Mouse (Mus musculus) hindbrain, embryonic 10.5 days (tissue): Measurements from ENCODE around the gene Pigq. TPM values are rescaled to one million over a fixed set of nuclear protein-coding genes. Genes with fewer than 3 reads are reported as not detected.

Source experiments
- DNase-seq: peaks from one replicate; pipeline ENCODE4 v3.0.0-alpha.2; 2017; ENCODE audit warnings: low spot score
- H3K27ac ChIP-seq: fragments of 300-500 bp; sonication (generic); 2 replicates; pipeline ENCODE4 v1.5.1; 2016; ENCODE audit warnings: mild to moderate bottlenecking, moderate library complexity
- H3K27me3 ChIP-seq: fragments of 300-500 bp; sonication (generic); 2 replicates; pipeline ENCODE4 v1.6.1; 2016; ENCODE audit warnings: mild to moderate bottlenecking; ENCODE audit not compliant: poor library complexity, insufficient read depth, severe bottlenecking
- H3K36me3 ChIP-seq: fragments of 300-500 bp; sonication (generic); 2 replicates; pipeline ENCODE4 v1.6.1; 2016; ENCODE audit warnings: mild to moderate bottlenecking, moderate library complexity
- H3K4me1 ChIP-seq: fragments of 300-500 bp; sonication (generic); replicated peaks from 2 replicates; pipeline ENCODE4 v1.6.1; 2016; ENCODE audit warnings: mild to moderate bottlenecking
- H3K4me3 ChIP-seq: fragments of 300-500 bp; sonication (generic); 2 replicates; pipeline ENCODE4 v1.5.1; 2016; ENCODE audit warnings: mild to moderate bottlenecking, moderate library complexity
- H3K9me3 ChIP-seq: fragments of 300-500 bp; sonication (generic); 2 replicates; pipeline ENCODE4 v1.6.1; 2016; ENCODE audit warnings: mild to moderate bottlenecking, moderate library complexity
- WGBS: fragments of 180-500 bp; shearing (Covaris S2); methylation state at CpG from one replicate; pipeline ENCODE4 v1.1.7; 2016; 5-methylcytosine and 5-hydroxymethylcytosine counted together
- polyA plus RNA-seq: library from polyadenylated mRNA; unstranded; fragments of >200 nt; fragmentation: Nextera tagmentation; extraction: Ambion mirVana; gene quantifications from 2 replicates; pipeline ENCODE4 v1.2.1, GENCODE M21; 2016

The Pigq gene
- 65.4 and 72.6 TPM in 2 replicates for polyA plus RNA-seq

DNA sequence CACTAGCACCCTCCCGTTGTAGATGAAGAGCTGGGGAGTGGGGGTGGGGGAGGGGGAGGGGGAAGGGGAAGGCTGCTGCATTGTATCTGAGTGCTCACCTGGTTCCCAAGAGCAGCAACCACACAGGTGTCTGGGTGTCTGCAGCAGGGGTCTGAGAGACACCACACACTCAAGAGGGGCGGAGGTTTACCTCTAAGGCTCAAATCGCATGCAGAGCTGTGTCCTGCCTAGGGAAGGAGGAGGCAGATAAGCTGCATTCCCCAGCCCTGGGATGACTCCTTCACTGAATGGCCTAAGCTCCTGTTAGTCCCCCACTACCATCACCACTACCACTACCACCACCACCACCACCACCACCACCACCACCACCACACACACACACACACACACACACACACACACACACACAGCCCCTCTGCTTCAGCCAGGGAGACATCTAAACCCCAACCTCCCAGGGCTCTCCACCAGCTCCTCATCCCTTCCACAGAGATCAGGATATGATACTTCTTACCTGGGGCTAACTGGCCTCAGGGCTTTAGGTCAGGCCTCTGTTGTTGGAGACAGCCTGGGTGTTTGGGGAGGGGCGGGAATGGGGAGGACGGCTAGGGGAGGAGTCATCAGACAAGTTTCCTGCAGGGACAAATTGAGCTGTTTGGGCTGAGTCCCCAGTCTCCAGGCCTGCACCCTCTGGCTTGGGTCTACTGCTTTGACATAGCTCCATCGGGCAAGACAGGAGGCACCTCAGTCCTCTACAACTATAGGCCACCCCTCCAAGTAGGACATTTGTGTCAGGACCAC is at the start of gene Pigq, which contains the start of gene Nhlrc4:
Gene Pigq (minus strand): TSS at position 571 of the 798 bp plus-strand sequence.
Gene Nhlrc4 (minus strand): TSS at position 596 of the 798 bp plus-strand sequence.
- Histone ChIP-seq H3K27me3 (peaks cover under 1% of the 10 kb centered on the region), H3K27ac (peak within 1 kb of the TSS; percentile 59), H3K4me1 (peaks cover 62% of the 10 kb centered on the region), H3K9me3 (no peaks in the 10 kb centered on the region), H3K36me3 (no peaks in the 10 kb centered on the region), H3K4me3 (0 out of 2 replicates have a peak within 1 kb of the TSS, but pooled peaks have one; percentile 11)
- 48% methylated on average over 6 of the region's 6 CpGs for WGBS
- no peak for DNase-seq

DNA sequence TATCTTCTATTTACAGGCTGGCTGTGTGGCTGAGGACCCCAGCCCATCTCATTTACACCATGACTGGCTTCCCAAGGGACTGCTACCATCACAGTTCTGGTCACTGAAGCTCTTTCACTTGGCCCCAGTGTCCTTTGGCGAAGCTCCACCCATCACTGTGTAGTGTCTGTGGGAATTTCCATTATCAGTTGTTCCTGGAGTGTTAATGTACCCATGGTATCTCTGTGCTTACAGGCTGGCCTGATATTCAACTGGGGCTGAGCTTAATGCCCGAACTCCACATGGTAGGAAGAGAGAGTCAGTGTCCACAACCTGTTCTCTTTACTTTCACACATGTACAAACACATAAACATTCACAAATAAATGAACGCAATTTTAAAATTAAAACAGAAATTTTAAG is 48.8 kb upstream of the Pigq start:
- H3K4me3 ChIP-seq = no peak overlapping the region
- DNase-seq = no peak
- no peak overlapping the region for H3K27ac ChIP-seq
- H3K4me1 ChIP-seq = no peaks in the 10 kb centered on the region
- no peaks in the 10 kb centered on the region for H3K27me3 ChIP-seq
- WGBS = 94% methylated on average over 3 of the region's 3 CpGs
- H3K9me3 ChIP-seq = no peaks in the 10 kb centered on the region
- H3K36me3 ChIP-seq = peaks cover 96% of the 10 kb centered on the region

DNA sequence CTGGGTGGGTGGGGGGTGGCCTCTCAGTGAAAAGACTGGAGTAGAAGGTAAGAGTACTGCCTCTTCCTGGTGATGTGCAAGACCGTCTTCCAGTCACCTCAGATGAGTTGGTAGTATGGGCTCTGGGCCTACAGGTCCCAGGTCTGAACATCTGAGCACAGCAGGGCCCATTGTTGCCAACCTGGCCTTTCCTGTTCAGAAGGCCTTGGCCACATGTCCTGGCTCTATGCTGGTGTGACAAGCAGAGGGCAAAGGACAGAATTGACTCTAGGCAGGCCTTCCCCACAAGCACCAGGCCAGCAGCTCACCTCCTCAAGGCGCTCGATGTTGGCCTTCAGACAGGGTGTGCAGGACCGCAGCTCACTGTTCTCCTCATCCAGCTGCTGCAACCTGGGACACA is 47.5 kb upstream of the Pigq start:
- no peaks in the 10 kb centered on the region for H3K9me3 ChIP-seq
- H3K4me3 ChIP-seq = no peak overlapping the region
- H3K4me1 ChIP-seq = no peaks in the 10 kb centered on the region
- H3K27me3 ChIP-seq = no peaks in the 10 kb centered on the region
- H3K27ac ChIP-seq = no peak overlapping the region
- H3K36me3 ChIP-seq = peaks cover 89% of the 10 kb centered on the region
- 100% methylated on average over 4 of the region's 4 CpGs for WGBS
- no peak for DNase-seq

DNA sequence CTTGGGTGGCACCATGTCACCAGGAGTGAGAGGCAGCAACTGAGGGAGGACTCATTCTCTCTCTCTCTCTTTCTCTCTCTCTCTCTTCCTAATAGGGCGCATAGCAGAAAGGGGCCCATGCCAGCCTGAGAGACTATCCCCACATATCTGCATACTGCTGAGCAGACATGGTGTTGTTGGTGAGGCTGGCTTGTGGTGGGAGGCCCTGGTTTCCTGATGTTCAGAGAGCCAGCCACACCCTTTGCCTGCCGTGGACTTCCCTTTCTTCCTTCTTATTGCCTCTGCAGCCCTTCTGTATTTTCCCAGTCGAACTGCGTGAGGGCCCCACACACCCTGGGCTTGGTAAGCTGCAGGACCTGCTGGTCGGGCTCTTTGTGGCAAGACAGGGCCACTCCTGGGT is 45.6 kb upstream of the Pigq start:
- Histone ChIP-seq H3K27me3 (no peaks in the 10 kb centered on the region), H3K4me3 (no peak overlapping the region), H3K36me3 (peaks cover 72% of the 10 kb centered on the region), H3K4me1 (peaks cover 4% of the 10 kb centered on the region; the same call in 1 of the 2 replicates), H3K9me3 (no peaks in the 10 kb centered on the region), H3K27ac (no peak overlapping the region)
- DNase-seq = no peak
- 95% methylated on average over 5 of the region's 5 CpGs for WGBS

DNA sequence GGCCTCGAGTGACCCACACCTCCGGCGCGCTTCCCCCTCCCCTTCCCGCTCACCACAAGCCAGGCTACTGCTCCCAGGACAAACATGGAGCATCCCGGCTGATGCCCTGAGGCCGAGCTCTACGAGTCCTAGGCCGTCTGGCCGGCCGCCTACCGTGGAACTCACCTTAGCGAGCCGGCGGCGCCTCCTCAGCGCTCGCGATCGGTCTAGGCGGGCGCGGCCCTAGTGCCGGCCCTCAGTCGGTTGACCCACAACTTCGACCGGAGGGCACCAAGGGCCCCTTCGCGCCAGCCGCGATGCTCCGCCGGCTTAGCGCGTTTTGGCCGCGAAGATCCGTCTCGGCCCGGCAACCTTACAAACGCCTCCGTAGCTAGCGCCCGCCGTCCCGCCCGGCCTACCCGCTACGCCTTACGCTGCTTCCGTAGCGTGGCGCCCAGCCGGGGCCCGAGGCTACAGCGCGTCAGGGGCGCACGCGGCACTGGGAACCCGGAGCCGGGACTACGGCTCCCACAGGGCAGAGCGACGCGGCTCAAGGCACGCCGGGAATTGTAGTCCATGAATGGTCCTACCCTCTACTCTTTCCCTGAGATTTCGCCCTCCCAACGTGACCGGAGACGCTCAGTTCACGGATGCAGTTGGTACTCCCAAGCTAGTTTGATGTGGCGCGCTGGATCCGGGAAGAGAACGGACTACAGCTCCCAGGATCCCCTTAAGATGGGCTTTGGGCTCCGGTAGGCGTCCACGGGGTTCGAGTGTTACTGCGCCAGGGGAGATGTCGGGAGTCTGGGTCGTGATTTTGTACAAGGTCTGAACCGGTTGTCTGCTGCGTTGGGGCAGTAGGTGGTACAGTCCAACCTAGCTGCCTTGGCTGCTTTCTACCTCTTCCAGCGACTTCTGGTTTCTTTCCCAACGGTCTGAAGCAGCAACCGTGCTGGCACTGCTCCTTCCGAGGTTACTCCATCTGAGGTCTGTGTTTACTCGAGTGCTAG is 40.9 kb upstream of the Pigq start, which contains the start of gene Capn15:
Gene Capn15 (minus strand): TSS at position 491 of the 989 bp plus-strand sequence.
- no peaks in the 10 kb centered on the region for H3K9me3 ChIP-seq
- WGBS = under 1% methylated on average over 91 of the region's 91 CpGs
- no peaks in the 10 kb centered on the region for H3K27me3 ChIP-seq
- H3K36me3 ChIP-seq = peaks cover 27% of the 10 kb centered on the region
- peak within 1 kb of the TSS; percentile 94 for H3K27ac ChIP-seq
- DNase-seq = peak; percentile 94
- peak within 1 kb of the TSS; percentile 78 for H3K4me3 ChIP-seq
- H3K4me1 ChIP-seq = peaks cover 30% of the 10 kb centered on the region

DNA sequence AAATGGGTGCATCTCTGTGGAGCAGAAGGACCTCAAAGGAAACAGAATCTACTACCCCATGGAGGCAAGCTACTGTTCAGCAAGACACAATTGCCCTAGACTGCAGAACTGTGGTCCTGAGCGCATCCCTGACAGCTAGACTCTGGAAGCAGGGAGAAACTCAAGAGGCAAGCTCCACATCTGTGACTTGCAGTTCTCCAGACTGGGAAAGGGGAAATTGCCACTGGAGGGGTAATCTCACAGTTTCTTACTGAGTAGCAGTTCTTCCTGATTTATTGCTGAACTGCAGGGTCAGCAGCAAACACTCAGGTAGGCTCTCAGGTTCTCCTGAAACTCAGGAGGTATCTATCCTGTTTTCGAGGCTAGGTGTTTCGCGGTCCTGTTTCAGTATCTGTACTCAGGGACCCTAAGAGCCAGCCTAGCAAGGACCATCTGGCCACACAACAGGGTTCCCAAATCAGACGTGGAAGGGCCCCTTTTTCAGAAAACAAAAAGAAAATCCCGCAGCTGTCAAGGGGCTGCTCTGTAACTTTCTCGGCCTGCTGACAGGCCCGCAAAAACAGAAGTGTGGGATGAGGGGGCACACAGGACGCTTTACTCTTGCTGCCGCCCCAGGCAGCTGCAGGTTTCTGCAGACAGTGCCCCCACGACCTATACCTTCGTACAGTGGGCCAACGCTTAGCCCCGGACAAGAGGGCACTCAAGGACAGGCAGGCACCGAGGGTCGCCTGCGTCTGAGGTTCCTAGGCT is 40.0 kb upstream of the Pigq start:
- Histone ChIP-seq H3K9me3 (no peaks in the 10 kb centered on the region), H3K4me3 (peak overlapping the region; percentile 78), H3K27ac (peak overlapping the region; percentile 94), H3K4me1 (peaks cover 30% of the 10 kb centered on the region), H3K27me3 (no peaks in the 10 kb centered on the region), H3K36me3 (peaks cover 19% of the 10 kb centered on the region)
- DNase-seq = peak; percentile 10
- WGBS = 13% methylated on average over 17 of the region's 17 CpGs

DNA sequence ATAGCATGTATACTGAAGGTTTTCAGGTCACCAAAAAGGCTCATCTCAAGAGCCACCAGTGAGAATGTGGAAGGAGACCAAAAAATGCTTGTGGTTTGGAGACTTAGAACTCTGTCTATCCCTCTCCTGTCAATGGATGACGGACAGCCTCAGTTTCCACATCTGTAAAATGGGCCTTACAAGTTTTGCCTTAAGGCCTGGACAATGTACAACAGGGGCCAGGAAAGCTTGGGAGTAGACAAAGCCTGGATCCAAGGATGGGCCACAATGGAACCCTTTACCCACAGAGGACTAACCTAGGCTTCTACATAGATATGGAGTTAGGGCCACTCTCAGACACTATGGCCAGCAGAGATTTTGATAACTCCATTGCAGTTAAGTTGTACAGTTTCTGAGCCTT is 39.3 kb upstream of the Pigq start:
- 97% methylated on average over 1 of the region's 1 CpGs for WGBS
- peaks cover 30% of the 10 kb centered on the region for H3K4me1 ChIP-seq
- H3K36me3 ChIP-seq = peaks cover 13% of the 10 kb centered on the region
- no peak for DNase-seq
- H3K27ac ChIP-seq = 0 out of 2 replicates have a peak overlapping the region, but pooled peaks have one; percentile 94
- H3K27me3 ChIP-seq = no peaks in the 10 kb centered on the region
- H3K9me3 ChIP-seq = no peaks in the 10 kb centered on the region
- peak overlapping the region; percentile 78 for H3K4me3 ChIP-seq

DNA sequence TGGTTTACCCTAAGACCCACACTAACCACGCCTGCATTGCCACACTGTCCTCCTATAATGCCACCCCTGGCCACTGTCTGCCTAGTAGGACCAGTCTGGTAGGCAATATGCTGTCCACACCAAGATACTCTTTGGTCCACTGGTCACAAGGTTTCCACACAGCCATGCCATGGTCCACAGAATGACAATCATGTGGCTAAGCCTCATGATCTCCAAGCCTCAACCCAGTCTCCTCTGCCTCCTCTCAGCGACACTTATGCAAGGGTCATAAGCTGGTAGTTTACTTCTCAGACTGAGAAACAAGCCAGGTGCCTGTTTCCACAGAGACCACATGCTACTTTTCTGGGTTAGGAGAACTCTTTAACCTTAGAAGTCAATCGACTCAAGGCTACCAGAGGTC is 38.2 kb upstream of the Pigq start:
- no peaks in the 10 kb centered on the region for H3K27me3 ChIP-seq
- H3K27ac ChIP-seq = no peak overlapping the region
- H3K4me1 ChIP-seq = peaks cover 30% of the 10 kb centered on the region
- DNase-seq = no peak
- H3K9me3 ChIP-seq = no peaks in the 10 kb centered on the region
- no peak overlapping the region for H3K4me3 ChIP-seq
- WGBS = 95% methylated on average over 3 of the region's 3 CpGs
- H3K36me3 ChIP-seq = 0 out of 2 replicates have a peak, but pooled peaks cover 7% of the 10 kb centered on the region

DNA sequence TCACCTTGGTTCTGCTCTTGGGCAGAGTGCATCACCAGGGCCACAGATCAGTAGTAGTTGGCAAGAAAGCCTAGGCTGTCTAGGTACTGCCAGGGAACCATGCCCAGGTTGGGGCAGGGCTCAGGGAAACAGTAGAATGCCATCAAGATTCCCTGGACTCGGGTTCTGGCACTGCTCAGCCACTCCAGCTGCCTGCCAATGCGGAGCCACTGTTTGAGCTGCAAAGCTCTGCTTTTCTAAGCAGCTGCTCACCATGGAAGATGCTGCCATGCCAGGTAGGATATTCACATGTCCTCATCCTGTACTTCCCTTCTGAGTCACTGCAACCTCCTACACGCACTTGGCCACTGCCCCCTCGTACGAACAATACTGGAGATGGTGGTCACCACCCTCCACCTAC is 36.1 kb upstream of the Pigq start:
- H3K4me3 ChIP-seq = no peak overlapping the region
- H3K9me3 ChIP-seq = no peaks in the 10 kb centered on the region
- 0 out of 2 replicates have a peak, but pooled peaks cover 10% of the 10 kb centered on the region for H3K36me3 ChIP-seq
- H3K27me3 ChIP-seq = no peaks in the 10 kb centered on the region
- DNase-seq = no peak
- no peak overlapping the region for H3K27ac ChIP-seq
- H3K4me1 ChIP-seq = peaks cover 26% of the 10 kb centered on the region
- 93% methylated on average over 5 of the region's 5 CpGs for WGBS

DNA sequence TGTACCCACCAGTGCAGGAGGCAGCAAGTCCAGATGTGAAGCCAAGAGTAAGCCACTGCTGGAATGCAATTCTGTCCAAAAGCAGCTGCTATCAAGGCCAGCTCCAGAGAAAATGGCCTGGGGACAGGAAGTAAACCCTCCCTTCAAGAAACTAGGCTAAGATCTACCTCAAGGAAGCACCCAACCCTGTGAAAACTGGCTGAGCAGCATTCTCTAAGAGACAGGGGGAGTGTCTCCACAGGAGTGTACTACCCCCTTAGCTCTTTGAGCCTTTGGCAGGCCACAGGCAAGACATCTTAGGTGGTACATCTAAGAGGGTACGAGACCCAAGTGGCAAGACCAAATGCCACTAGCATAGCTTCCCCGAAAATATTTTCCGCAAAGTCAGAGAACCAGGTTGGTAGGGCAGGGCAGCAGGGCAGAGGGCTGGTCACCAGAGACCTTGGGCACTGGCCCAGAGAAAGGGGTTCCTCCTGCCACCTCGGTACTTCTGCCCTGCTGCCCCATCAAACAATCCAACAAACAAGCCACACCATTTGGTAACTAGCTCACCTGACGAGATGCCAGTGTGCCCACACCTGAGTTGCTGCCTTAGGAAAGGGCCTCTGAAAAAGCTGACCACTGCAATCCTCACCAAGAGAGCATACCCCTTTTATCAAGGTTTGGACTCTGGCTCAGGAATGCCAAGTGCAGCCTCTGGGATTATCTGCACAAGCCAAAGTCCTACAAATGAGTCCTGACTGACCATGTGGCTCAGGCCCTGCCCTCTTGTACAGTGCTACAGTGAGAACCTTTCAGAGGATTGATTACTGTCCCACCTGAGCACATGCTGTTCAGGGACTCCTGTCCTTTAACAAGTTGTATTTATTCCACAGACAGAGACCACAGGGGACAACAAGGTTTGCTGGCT is 35.3 kb upstream of the Pigq start:
- H3K9me3 ChIP-seq = no peaks in the 10 kb centered on the region
- no peaks in the 10 kb centered on the region for H3K27me3 ChIP-seq
- no peak for DNase-seq
- no peak overlapping the region for H3K27ac ChIP-seq
- peaks cover 26% of the 10 kb centered on the region for H3K4me1 ChIP-seq
- H3K36me3 ChIP-seq = 0 out of 2 replicates have a peak, but pooled peaks cover 10% of the 10 kb centered on the region
- WGBS = 92% methylated on average over 5 of the region's 5 CpGs
- no peak overlapping the region for H3K4me3 ChIP-seq

DNA sequence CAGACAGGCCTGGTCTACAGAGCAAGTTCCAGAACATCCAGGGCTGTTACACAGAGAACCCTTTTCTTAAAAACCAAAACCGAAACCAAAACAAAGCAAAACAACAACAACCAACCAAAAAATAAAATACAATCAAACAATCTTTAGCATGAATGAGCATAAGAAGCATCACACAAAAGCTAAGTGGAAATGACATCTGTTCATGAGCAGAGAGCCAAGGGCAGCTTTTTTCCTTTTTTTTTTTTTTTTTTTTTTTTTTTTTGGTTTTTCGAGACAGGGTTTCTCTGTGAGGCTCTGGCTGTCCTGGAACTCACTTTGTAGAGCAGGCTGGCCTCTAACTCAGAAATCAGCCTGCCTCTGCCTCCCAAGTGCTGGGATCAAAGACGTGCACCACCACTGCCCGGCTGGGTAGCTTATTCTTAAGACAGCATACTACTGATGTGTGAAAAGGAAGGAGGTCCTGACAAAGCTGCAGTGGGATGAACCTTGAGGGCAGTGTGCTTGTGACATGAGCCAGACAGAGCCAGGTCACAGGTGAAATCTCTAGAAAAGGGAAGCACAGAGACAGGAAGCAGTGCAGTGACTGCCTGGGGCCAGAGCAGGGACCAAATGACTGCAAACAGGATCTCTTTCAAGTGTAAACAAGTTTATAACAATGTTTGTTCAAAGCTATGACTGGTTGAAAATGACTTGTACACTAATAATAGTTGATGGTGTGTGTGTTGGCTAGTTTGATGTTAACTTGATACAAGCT is 26.4 kb upstream of the Pigq start:
- Histone ChIP-seq H3K9me3 (no peaks in the 10 kb centered on the region), H3K27me3 (no peaks in the 10 kb centered on the region), H3K36me3 (peaks cover 24% of the 10 kb centered on the region), H3K4me1 (peaks cover 5% of the 10 kb centered on the region), H3K4me3 (no peak overlapping the region), H3K27ac (no peak overlapping the region)
- 85% methylated on average over 4 of the region's 4 CpGs for WGBS
- no peak for DNase-seq
